Mouse (Mus musculus) ES-Bruce4 (cell line): Measurements from ENCODE around the gene Sco1.

Source experiments
- CTCF ChIP-seq: IDR thresholded peaks from one replicate; pipeline ENCODE4 v1.8.1; 2011; ENCODE audit warnings: low read depth, low read length
- EP300 ChIP-seq: IDR thresholded peaks from 2 replicates; pipeline ENCODE4 v1.6.1; 2011; ENCODE audit warnings: low read depth, low read length; ENCODE audit not compliant: insufficient read depth
- POLR2A ChIP-seq: IDR thresholded peaks from one replicate; pipeline ENCODE4 v1.8.1; 2011; ENCODE audit warnings: low read length; ENCODE audit not compliant: insufficient read depth

DNA sequence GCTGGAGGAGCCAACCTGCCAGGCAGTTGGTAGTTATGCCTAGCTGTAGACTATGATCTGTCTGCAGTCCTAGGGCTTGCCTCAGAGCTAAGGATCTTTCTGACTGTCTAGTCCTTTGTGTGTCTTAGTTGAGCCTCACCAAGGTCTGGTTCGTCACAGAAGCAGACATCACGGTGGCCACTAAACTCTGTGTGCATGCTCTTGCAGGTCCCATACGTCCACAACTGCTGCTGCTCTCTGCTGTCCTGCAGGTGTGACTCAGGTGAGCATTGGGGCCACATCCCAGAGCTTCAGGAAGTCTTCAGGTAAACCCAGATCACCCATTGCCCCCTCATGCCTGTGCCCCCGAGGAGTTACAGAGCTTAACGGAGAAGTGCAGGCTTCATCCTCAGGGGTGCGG is 26.4 kb downstream of the Sco1 start:
- TF ChIP-seq CTCF = no peak
- TF ChIP-seq POLR2A = no peak
- no peak for TF ChIP-seq EP300
